Mouse (Mus musculus) liver, adult 2 months (tissue): ENCODE measurements around the gene Ccdc12. TPM values are rescaled to one million over a fixed set of nuclear protein-coding genes. Genes with fewer than 3 reads are reported as not detected.
A peak's percentile ranks its signal among the peaks of the same experiment; 100 is the strongest.

Experiments
- DNase-seq: peaks from one replicate; pipeline ENCODE4 v3.0.0-alpha.2; 2011; ENCODE audit warnings: low read depth, low spot score; ENCODE audit errors: extremely low read depth
- H3K27ac ChIP-seq: fragments of 200-500 bp; replicated peaks from 2 replicates; pipeline ENCODE4 v1.5.1; 2012; ENCODE audit warnings: low read depth, mild to moderate bottlenecking, control low read depth, inconsistent platforms, low read length; ENCODE audit not compliant: insufficient read depth
- H3K27me3 ChIP-seq: fragments of 200-500 bp; 2 replicates; pipeline ENCODE4 v1.6.1; 2012; ENCODE audit warnings: mild to moderate bottlenecking, moderate library complexity, low read length, inconsistent platforms; ENCODE audit not compliant: control insufficient read depth, insufficient read depth
- H3K36me3 ChIP-seq: fragments of 200-500 bp; 2 replicates; pipeline ENCODE4 v1.6.1; 2012; ENCODE audit warnings: low read length, inconsistent platforms; ENCODE audit not compliant: control insufficient read depth, insufficient read depth
- H3K4me1 ChIP-seq: fragments of 200-500 bp; 2 replicates; pipeline ENCODE4 v1.6.1; 2011; ENCODE audit warnings: low read length; ENCODE audit not compliant: control insufficient read depth, insufficient read depth
- H3K4me3 ChIP-seq: fragments of 200-500 bp; 2 replicates; pipeline ENCODE4 v1.5.1; 2011; ENCODE audit warnings: low read depth, mild to moderate bottlenecking, control low read depth, low read length, moderate library complexity; ENCODE audit not compliant: insufficient read depth
- H3K79me2 ChIP-seq: fragments of 200-500 bp; 2 replicates; pipeline ENCODE4 v1.6.1; 2012; ENCODE audit warnings: inconsistent platforms, mild to moderate bottlenecking, low read length, moderate library complexity; ENCODE audit not compliant: control insufficient read depth, insufficient read depth
- H3K9ac ChIP-seq: fragments of 200-500 bp; 2 replicates; pipeline ENCODE4 v1.6.1; 2012; ENCODE audit warnings: low read depth, mild to moderate bottlenecking, control low read depth, inconsistent platforms, low read length
- CTCF ChIP-seq: fragments of 200-500 bp; IDR thresholded peaks from 2 replicates; pipeline ENCODE4 v1.5.1; 2011; ENCODE audit warnings: low read depth, low read length, control low read depth
- POLR2A ChIP-seq: fragments of 200-500 bp; IDR thresholded peaks from 2 replicates; pipeline ENCODE4 v1.6.1; 2011; ENCODE audit warnings: low read length, control low read depth; ENCODE audit not compliant: insufficient read depth; ENCODE audit errors: extremely low read depth
- WGBS: fragments of 180-500 bp; shearing (Covaris S2); methylation state at CpG from one replicate; pipeline ENCODE4 v1.1.7; 2018; 5-methylcytosine and 5-hydroxymethylcytosine counted together
- polyA plus RNA-seq: library from polyadenylated mRNA; depleted of rRNA; stranded (reverse); fragments of >200 nt; gene quantifications from 2 replicates; pipeline ENCODE4 v1.2.3, GENCODE M21; 2012
- total RNA-seq: library from RNA; depleted of rRNA; stranded (reverse); fragments of >200 nt; gene quantifications from 2 replicates; pipeline ENCODE4 v1.2.3, GENCODE M21; 2014

Ccdc12 gene
- total and polyA plus RNA-seq, 2 experiments, result 29.9 to 51.4 TPM

GRCm38 (mm10) chr9:110622621-110623219 lies 33.6 kb upstream of the Ccdc12 start:
- TF ChIP-seq CTCF, result no peak
- no peak for TF ChIP-seq POLR2A
- Histone ChIP-seq H3K4me1 (peaks cover 4% of the 10 kb centered on the region; the same call in 1 of the 2 replicates), H3K79me2 (no peaks in the 10 kb centered on the region), H3K27me3 (no peaks in the 10 kb centered on the region), H3K27ac (no peak overlapping the region), H3K4me3 (no peak overlapping the region), H3K9ac (no peak overlapping the region), H3K36me3 (peaks cover 17% of the 10 kb centered on the region)
- WGBS, result 60% methylated on average over 12 of the region's 12 CpGs
- peak; percentile 49 for DNase-seq

- TF ChIP-seq CTCF (no peak), POLR2A (no peak)
- no peaks in the 10 kb centered on the region for H3K79me2 ChIP-seq
- H3K36me3 ChIP-seq, result peaks cover 10% of the 10 kb centered on the region
- H3K27me3 ChIP-seq, result no peaks in the 10 kb centered on the region
- H3K4me3 ChIP-seq, result no peak overlapping the region
- no peak overlapping the region for H3K9ac ChIP-seq
- 84% methylated on average over 8 of the region's 8 CpGs for WGBS
- no peak for DNase-seq
- H3K4me1 ChIP-seq, result peaks cover 4% of the 10 kb centered on the region; the same call in 1 of the 2 replicates
- H3K27ac ChIP-seq, result 0 out of 2 replicates have a peak overlapping the region, but pooled peaks have one; percentile 4
Measured at GRCm38 (mm10) chr9:110623416-110624195, 32.7 kb upstream of the Ccdc12 start.

GRCm38 (mm10) chr9:110624361-110625166 lies 31.7 kb upstream of the Ccdc12 start, which contains the start of gene Nradd:
TSS of gene Nradd (minus strand) at chr9:110624452.
- Histone ChIP-seq H3K4me1 (peaks cover 4% of the 10 kb centered on the region; the same call in 1 of the 2 replicates), H3K36me3 (peaks cover 5% of the 10 kb centered on the region)
- 0 out of 2 replicates have a peak, but pooled peaks have one; percentile 25 for TF ChIP-seq POLR2A
- TF ChIP-seq CTCF, result no peak

GRCm38 (mm10) chr9:110625350-110625908 lies 30.9 kb upstream of the Ccdc12 start:
- H3K79me2 ChIP-seq, result no peaks in the 10 kb centered on the region
- DNase-seq, result no peak
- H3K27ac ChIP-seq, result 0 out of 2 replicates have a peak overlapping the region, but pooled peaks have one; percentile 4
- WGBS, result 88% methylated on average over 11 of the region's 11 CpGs
- TF ChIP-seq CTCF (no peak), POLR2A (no peak)
- peak overlapping the region; percentile 51 for H3K9ac ChIP-seq
- H3K4me3 ChIP-seq, result no peak overlapping the region; the same call in 1 of the 2 replicates
- H3K36me3 ChIP-seq, result peaks cover 2% of the 10 kb centered on the region
- peaks cover 4% of the 10 kb centered on the region; the same call in 1 of the 2 replicates for H3K4me1 ChIP-seq
- no peaks in the 10 kb centered on the region for H3K27me3 ChIP-seq

More at GRCm38 (mm10) chr9:110624361-110625166, 31.7 kb upstream of the Ccdc12 start, which contains the start of gene Nradd:
- H3K4me3 ChIP-seq, result peak within 1 kb of the TSS; percentile 58
- H3K27me3 ChIP-seq, result no peaks in the 10 kb centered on the region
- H3K9ac ChIP-seq, result peak within 1 kb of the TSS; percentile 55
- H3K27ac ChIP-seq, result peak within 1 kb of the TSS; percentile 76
- peak; percentile 68 for DNase-seq
- no peaks in the 10 kb centered on the region for H3K79me2 ChIP-seq
- 5% methylated on average over 41 of the region's 41 CpGs for WGBS

- Histone ChIP-seq H3K36me3 (peaks cover 9% of the 10 kb centered on the region), H3K9ac (no peak overlapping the region), H3K4me3 (no peak overlapping the region), H3K4me1 (peaks cover 1% of the 10 kb centered on the region; the same call in 1 of the 2 replicates), H3K27me3 (no peaks in the 10 kb centered on the region), H3K79me2 (no peaks in the 10 kb centered on the region), H3K27ac (no peak overlapping the region)
- DNase-seq, result no peak
- TF ChIP-seq POLR2A, result no peak
- no peak for TF ChIP-seq CTCF
- 92% methylated on average over 15 of the region's 15 CpGs for WGBS
Measured at GRCm38 (mm10) chr9:110630171-110630570, 26.1 kb upstream of the Ccdc12 start.
